Mouse (Mus musculus) stomach, postnatal 0 days (tissue): ENCODE measurements at regions not wholly inside any gene's neighbourhood (a gene's known extent, or its start where the extent isn't known, plus 50 kb on each side); places are given as distances from the start of the nearest gene placed in this dataset.

ENCODE experiments used
- CTCF ChIP-seq: IDR thresholded peaks from 2 replicates; pipeline ENCODE4 v1.5.1; 2016; ENCODE audit warnings: antibody characterized with exemption, low read depth, mild to moderate bottlenecking, moderate library complexity
- EP300 ChIP-seq: optimal IDR thresholded peaks from 2 replicates; pipeline ENCODE3; 2016; ENCODE audit warnings: antibody characterized with exemption

GRCm38 (mm10) chr12:77039953-77040305 lies 77.9 kb upstream of the Max start:
- TF ChIP-seq CTCF (no peak), EP300 (no peak)
